Mouse (Mus musculus): ENCODE data around the gene Ankrd54. TPM values are rescaled to one million over a fixed set of nuclear protein-coding genes. Genes with fewer than 3 reads are reported as not detected.

Ankrd54 gene
- polyA plus RNA-seq (2014; fragmentation: Nextera tagmentation; extraction: Ambion mirVana) = 42.6 and 43.6 TPM in 2 replicates

DNA sequence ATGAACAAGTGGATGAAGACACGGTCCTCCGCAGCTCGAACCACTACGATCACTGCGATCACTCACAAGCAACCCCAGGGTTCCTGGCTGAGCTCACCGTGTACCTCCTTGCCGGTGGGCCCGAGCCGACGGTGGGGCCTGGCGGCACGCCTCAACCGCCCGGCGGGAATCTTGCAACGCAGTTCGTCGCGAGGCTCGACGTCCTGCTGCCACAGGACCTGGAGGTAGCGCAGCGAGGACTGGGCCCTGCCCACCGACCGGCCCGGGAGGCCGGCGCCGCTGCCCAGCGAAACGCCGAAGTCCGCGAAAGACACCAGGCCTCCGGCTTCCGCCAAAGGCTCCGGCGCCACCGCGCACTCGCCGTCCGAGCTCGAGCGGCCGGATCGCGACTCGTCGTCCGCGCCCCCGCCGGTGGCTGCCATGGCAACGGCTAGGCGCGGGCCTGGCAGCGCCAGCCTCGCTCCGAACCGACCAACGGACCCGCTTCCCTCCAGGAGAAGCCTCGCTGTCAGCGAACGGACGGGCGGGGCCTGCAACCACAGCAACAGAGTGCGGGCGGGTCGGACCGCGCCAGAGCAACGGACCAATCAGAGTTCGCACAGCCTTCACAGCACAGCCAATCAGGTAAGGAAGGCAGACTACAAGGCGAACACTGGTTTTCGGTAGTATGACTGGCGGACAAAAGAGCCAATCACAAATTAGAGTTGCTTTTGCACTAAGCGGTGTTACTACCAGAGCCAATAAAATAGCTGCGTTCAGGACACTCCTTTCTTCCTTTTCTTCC lies at the start of gene Ankrd54:
TSS of gene Ankrd54 (minus strand) at position 518 of the 784 bp plus-strand sequence.
- peak; percentile 100 for ATAC-seq (ENCODE audit: low read depth)
- no peaks in the 10 kb centered on the region for H3K27me3 ChIP-seq (replicated peaks; ENCODE audit: control insufficient read depth, insufficient read depth, low read length)
- H3K4me3 ChIP-seq (ENCODE audit: low read depth, low read length) = peak within 1 kb of the TSS; percentile 99
- peak within 1 kb of the TSS; percentile 87 for H3K9ac ChIP-seq (ENCODE audit: low read depth, low read length)
- H3K27ac ChIP-seq (replicated peaks; ENCODE audit: low read depth, low read length) = peak within 1 kb of the TSS; percentile 61
- peak; percentile 100 for DNase-seq (ENCODE audit: low spot score)
- no peaks in the 10 kb centered on the region for H3K9me3 ChIP-seq (ENCODE audit: control insufficient read depth, low read length)
- peaks cover 33% of the 10 kb centered on the region for H3K36me3 ChIP-seq (ENCODE audit: control insufficient read depth, insufficient read depth, low read length)
- peak within 1 kb of the TSS; percentile 85 for H3K4me2 ChIP-seq (ENCODE audit: low read depth, low read length)
- peaks cover 7% of the 10 kb centered on the region; the same call in 1 of the 2 replicates for H3K4me1 ChIP-seq (ENCODE audit: control insufficient read depth, insufficient read depth, low read length)
- WGBS = 1% methylated on average over 41 of the region's 80 CpGs

DNA sequence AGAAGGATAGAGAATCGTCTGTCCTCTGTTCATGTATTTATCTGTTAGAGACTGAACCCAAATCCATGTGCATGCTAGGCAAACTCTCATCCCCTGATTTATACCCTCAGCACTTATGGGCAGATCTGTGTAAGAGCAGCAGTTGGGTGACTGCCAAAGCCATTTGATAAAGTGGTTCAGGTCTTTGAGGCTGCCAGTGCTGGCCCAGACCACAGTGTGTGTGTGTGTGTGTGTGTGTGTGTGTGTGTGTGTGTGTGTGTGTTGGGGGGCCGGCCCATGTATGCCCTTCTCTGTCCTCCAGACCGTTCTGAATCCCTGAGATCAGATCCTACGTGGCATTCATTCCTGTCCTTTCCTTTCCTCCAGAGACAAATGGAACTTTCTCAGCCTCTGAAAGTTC lies 49.1 kb upstream of the Ankrd54 start:
- Histone ChIP-seq H3K27me3 (replicated peaks; ENCODE audit: control insufficient read depth, insufficient read depth, low read length) (no peaks in the 10 kb centered on the region), H3K4me3 (ENCODE audit: low read depth, low read length) (no peak overlapping the region), H3K4me1 (ENCODE audit: control insufficient read depth, insufficient read depth, low read length) (peaks cover 27% of the 10 kb centered on the region), H3K36me3 (ENCODE audit: control insufficient read depth, insufficient read depth, low read length) (peaks cover 34% of the 10 kb centered on the region), H3K27ac (replicated peaks; ENCODE audit: low read depth, low read length) (no peak overlapping the region), H3K9ac (ENCODE audit: low read depth, low read length) (no peak overlapping the region), H3K9me3 (ENCODE audit: control insufficient read depth, low read length) (no peaks in the 10 kb centered on the region), H3K4me2 (ENCODE audit: low read depth, low read length) (no peak overlapping the region; the same call in 1 of the 2 replicates)
- WGBS = 82% methylated on average over 4 of the region's 4 CpGs
- ATAC-seq (ENCODE audit: low read depth) = no peak
- peak; percentile 58 for DNase-seq (ENCODE audit: low spot score)

DNA sequence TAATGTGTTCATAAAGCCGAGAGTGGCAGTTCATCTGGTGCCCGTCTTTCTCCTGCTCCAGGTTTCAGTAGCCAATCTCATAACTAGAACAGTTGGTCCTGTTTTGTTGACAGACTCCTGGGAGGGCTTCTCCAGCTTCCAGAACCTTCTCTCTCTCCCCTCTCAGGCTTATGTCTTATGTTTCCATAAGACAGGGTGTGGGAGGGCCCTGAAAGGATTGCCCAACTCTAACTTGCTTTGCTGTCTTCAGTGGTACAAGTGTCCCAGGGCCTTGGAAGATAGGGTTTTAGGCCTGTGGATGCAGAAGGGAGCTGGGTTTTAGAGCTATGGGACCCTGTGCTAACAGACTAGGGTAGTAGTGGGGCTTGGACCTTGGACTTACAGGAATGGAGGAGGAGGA lies 47.8 kb upstream of the Ankrd54 start:
- 60% methylated on average over 2 of the region's 2 CpGs for WGBS
- Histone ChIP-seq H3K4me3 (ENCODE audit: low read depth, low read length) (peak overlapping the region; percentile 92), H3K9me3 (ENCODE audit: control insufficient read depth, low read length) (no peaks in the 10 kb centered on the region), H3K36me3 (ENCODE audit: control insufficient read depth, insufficient read depth, low read length) (peaks cover 23% of the 10 kb centered on the region), H3K27ac (replicated peaks; ENCODE audit: low read depth, low read length) (no peak overlapping the region; the same call in 1 of the 2 replicates), H3K27me3 (replicated peaks; ENCODE audit: control insufficient read depth, insufficient read depth, low read length) (no peaks in the 10 kb centered on the region), H3K9ac (ENCODE audit: low read depth, low read length) (peak overlapping the region; percentile 90), H3K4me1 (ENCODE audit: control insufficient read depth, insufficient read depth, low read length) (peaks cover 27% of the 10 kb centered on the region), H3K4me2 (ENCODE audit: low read depth, low read length) (peak overlapping the region; percentile 92)
- ATAC-seq (ENCODE audit: low read depth) (no peak), DNase-seq (ENCODE audit: low spot score) (no peak)

DNA sequence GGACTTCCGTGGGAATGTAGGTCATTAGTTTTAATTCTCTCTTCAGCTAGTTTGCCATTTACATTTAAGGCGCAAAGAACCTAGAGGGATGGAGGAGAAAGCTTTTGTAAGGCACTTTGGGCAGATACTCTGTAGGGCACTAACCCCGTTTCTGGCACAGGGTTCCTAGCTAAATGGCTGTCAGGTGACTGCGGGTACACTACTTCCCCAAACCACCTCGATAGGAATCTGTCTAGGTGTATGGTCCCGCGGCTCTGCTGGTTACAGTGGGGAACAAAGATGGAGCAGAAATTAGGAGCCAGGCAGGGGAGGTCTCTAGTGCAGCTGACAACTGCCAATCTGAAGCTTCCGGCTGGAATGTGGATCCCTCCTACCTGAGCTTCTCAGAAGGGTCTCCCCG lies 47.3 kb upstream of the Ankrd54 start:
- Histone ChIP-seq H3K9me3 (ENCODE audit: control insufficient read depth, low read length) (no peaks in the 10 kb centered on the region), H3K9ac (ENCODE audit: low read depth, low read length) (peak overlapping the region; percentile 90), H3K27me3 (replicated peaks; ENCODE audit: control insufficient read depth, insufficient read depth, low read length) (no peaks in the 10 kb centered on the region), H3K4me3 (ENCODE audit: low read depth, low read length) (peak overlapping the region; percentile 92), H3K36me3 (ENCODE audit: control insufficient read depth, insufficient read depth, low read length) (peaks cover 18% of the 10 kb centered on the region), H3K4me2 (ENCODE audit: low read depth, low read length) (peak overlapping the region; percentile 92), H3K4me1 (ENCODE audit: control insufficient read depth, insufficient read depth, low read length) (peaks cover 27% of the 10 kb centered on the region), H3K27ac (replicated peaks; ENCODE audit: low read depth, low read length) (no peak overlapping the region)
- ATAC-seq (ENCODE audit: low read depth) (no peak), DNase-seq (ENCODE audit: low spot score) (no peak)
- WGBS = 13% methylated on average over 9 of the region's 9 CpGs

DNA sequence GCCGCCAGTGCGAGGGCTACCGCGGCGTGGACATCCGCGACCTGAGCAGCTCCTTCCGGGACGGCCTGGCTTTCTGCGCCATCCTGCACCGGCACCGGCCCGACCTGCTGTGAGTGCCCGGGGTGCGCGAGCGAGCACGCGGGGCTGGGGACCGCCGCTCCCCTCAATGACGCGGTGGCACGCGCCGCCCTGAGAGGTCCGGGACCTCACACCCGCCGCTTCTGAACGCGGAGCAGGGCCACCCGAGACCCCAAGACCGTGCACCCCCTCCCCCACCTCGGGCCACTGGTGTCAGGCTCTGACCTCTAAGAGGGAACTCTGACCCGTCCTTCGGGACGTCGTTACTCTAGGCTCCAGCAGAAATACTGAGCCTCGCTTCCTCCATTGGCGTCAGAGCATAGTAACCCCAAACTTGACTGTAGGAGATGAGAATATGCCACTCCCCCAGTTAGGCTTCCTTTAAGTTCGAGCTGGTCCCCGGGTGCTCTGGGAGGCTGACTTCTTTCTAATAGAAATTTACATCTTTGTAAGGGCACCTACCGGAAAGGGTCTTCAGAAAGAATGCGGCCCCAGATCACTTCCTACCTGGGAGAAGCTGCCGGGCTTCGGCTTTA lies 46.7 kb upstream of the Ankrd54 start:
- H3K9me3 ChIP-seq (ENCODE audit: control insufficient read depth, low read length) = no peaks in the 10 kb centered on the region
- ATAC-seq (ENCODE audit: low read depth) = peak; percentile 21; the same call in 1 of the 2 replicates
- peak overlapping the region; percentile 92 for H3K4me2 ChIP-seq (ENCODE audit: low read depth, low read length)
- no peak for DNase-seq (ENCODE audit: low spot score)
- H3K27ac ChIP-seq (replicated peaks; ENCODE audit: low read depth, low read length) = peak overlapping the region; percentile 82
- peaks cover 27% of the 10 kb centered on the region for H3K4me1 ChIP-seq (ENCODE audit: control insufficient read depth, insufficient read depth, low read length)
- peak overlapping the region; percentile 92 for H3K4me3 ChIP-seq (ENCODE audit: low read depth, low read length)
- H3K27me3 ChIP-seq (replicated peaks; ENCODE audit: control insufficient read depth, insufficient read depth, low read length) = no peaks in the 10 kb centered on the region
- peaks cover 12% of the 10 kb centered on the region; the same call in 1 of the 2 replicates for H3K36me3 ChIP-seq (ENCODE audit: control insufficient read depth, insufficient read depth, low read length)
- H3K9ac ChIP-seq (ENCODE audit: low read depth, low read length) = peak overlapping the region; percentile 90
- under 1% methylated on average over 14 of the region's 46 CpGs for WGBS

DNA sequence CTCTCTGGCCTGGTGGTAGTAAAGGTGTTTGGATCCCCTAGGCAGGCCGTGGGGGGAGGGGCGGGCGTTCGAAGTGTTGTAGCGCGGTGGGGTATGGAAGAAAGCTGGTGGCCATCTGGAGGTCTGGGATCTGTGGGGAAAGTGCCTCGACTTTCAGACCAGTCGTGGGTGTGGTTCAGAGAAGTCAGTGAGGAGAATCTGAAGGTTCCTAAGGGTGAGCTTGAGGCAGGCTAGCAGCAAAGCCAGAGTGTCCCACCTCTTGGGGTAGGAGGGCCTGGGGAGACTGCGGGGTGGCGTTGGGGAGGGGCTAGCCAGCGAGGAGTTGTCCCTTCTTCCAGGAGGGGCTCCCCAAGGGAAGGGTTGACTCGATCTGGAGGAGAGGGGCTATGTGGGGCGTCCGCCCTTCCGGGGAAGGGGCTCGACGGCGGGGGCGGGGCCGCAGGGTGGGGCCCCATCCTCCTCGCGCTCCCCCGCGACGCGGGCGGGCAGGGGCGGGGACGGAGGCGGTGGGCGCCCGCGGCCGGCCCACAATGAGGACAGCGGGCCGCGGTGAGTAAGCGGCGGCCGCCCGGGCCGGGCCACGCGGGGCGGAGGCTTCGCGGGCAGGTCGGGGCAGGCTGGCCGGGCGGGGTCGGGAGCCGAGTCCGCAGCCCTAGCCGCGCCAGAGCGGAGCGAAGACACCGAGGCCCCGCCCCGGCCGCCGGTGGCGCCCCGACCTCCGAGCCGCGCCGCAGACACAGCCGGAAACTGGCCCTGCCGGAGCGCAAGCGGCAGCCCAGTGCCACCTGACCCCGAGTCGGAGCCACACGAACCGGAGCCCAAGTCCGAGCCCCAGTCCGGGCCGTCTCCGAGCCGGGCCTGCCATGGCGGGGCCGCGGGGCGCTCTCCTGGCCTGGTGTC lies 46.0 kb upstream of the Ankrd54 start, which contains the start of gene Micall1:
TSS of gene Micall1 (plus strand) at position 478 of the 900 bp plus-strand sequence.
- Histone ChIP-seq H3K4me3 (ENCODE audit: low read depth, low read length) (peak within 1 kb of the TSS; percentile 92), H3K27ac (replicated peaks; ENCODE audit: low read depth, low read length) (peak within 1 kb of the TSS; percentile 82), H3K27me3 (replicated peaks; ENCODE audit: control insufficient read depth, insufficient read depth, low read length) (no peaks in the 10 kb centered on the region), H3K4me2 (ENCODE audit: low read depth, low read length) (peak within 1 kb of the TSS; percentile 92), H3K9ac (ENCODE audit: low read depth, low read length) (peak within 1 kb of the TSS; percentile 90), H3K36me3 (ENCODE audit: control insufficient read depth, insufficient read depth, low read length) (peaks cover 7% of the 10 kb centered on the region; the same call in 1 of the 2 replicates), H3K9me3 (ENCODE audit: control insufficient read depth, low read length) (no peaks in the 10 kb centered on the region), H3K4me1 (ENCODE audit: control insufficient read depth, insufficient read depth, low read length) (peaks cover 27% of the 10 kb centered on the region)
- peak; percentile 84 for ATAC-seq (ENCODE audit: low read depth)
- WGBS = 1% methylated on average over 14 of the region's 85 CpGs
- DNase-seq (ENCODE audit: low spot score) = peak; percentile 83

DNA sequence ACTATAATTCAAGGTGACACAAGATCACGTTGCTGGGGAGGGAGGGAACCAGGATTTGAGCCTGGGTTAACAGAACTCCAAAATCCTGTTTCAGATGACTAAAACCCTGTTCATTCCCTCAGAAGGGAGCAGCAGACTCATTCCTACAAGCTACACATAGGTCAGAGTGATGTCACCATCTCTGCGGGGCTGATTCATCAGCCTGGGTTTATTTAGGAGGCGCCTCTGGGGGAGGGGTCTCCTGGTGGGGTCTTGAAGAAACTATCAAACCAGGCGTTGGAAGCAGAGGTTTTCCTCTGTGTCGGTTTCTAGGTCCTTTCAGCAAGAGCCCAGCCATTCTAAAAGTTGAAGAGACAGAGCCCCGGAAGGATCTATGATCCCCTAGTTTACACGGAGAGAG lies 45.3 kb upstream of the Ankrd54 start:
- no peaks in the 10 kb centered on the region for H3K27me3 ChIP-seq (replicated peaks; ENCODE audit: control insufficient read depth, insufficient read depth, low read length)
- peak overlapping the region; percentile 92 for H3K4me3 ChIP-seq (ENCODE audit: low read depth, low read length)
- WGBS = 13% methylated on average over 7 of the region's 7 CpGs
- peak overlapping the region; percentile 92 for H3K4me2 ChIP-seq (ENCODE audit: low read depth, low read length)
- DNase-seq (ENCODE audit: low spot score) (peak; percentile 50), ATAC-seq (ENCODE audit: low read depth) (no peak)
- H3K9me3 ChIP-seq (ENCODE audit: control insufficient read depth, low read length) = no peaks in the 10 kb centered on the region
- H3K36me3 ChIP-seq (ENCODE audit: control insufficient read depth, insufficient read depth, low read length) = peaks cover 5% of the 10 kb centered on the region; the same call in 1 of the 2 replicates
- peaks cover 27% of the 10 kb centered on the region for H3K4me1 ChIP-seq (ENCODE audit: control insufficient read depth, insufficient read depth, low read length)
- peak overlapping the region; percentile 82 for H3K27ac ChIP-seq (replicated peaks; ENCODE audit: low read depth, low read length)
- H3K9ac ChIP-seq (ENCODE audit: low read depth, low read length) = peak overlapping the region; percentile 90; the same call in 1 of the 2 replicates

DNA sequence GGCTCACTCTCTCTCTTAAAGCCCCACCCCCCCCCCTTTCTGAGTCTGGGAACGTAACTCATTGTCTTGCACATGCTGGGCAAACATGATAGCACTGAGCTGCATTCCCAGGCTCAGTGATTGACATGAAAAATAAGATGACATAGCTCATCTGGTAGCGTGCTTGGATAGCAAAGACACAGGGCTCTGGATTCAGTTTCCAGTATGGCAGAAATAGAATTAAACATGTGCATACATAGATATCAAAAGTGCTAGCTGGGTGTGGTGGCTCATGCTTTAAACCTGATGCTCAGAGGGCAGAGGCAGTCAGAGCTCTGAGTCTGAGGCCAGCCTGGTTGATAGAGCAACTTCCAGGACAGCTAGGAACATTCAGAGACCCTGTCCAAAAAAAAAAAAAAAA lies 43.1 kb upstream of the Ankrd54 start:
- H3K27me3 ChIP-seq (replicated peaks; ENCODE audit: control insufficient read depth, insufficient read depth, low read length) = no peaks in the 10 kb centered on the region
- WGBS = 37% methylated on average over 2 of the region's 2 CpGs
- no peak for ATAC-seq (ENCODE audit: low read depth)
- no peak overlapping the region for H3K4me3 ChIP-seq (ENCODE audit: low read depth, low read length)
- DNase-seq (ENCODE audit: low spot score) = no peak
- H3K9me3 ChIP-seq (ENCODE audit: control insufficient read depth, low read length) = no peaks in the 10 kb centered on the region
- H3K9ac ChIP-seq (ENCODE audit: low read depth, low read length) = no peak overlapping the region
- H3K36me3 ChIP-seq (ENCODE audit: control insufficient read depth, insufficient read depth, low read length) = no peaks in the 10 kb centered on the region
- no peak overlapping the region for H3K27ac ChIP-seq (replicated peaks; ENCODE audit: low read depth, low read length)
- peaks cover 21% of the 10 kb centered on the region for H3K4me1 ChIP-seq (ENCODE audit: control insufficient read depth, insufficient read depth, low read length)
- H3K4me2 ChIP-seq (ENCODE audit: low read depth, low read length) = no peak overlapping the region

Measured in embryonic facial prominence, embryonic 14.5 days (tissue).